Mouse (Mus musculus): Measurements from ENCODE around the gene Hesx1.
"Not testable (repeated sequence)": the region's sequence is repeated elsewhere in the genome, so short reads cannot be mapped to it uniquely, and the experiment has no call there.

Gene Hesx1

GRCm38 (mm10) chr14:26994211-26994741 is at the start of gene Hesx1:
Gene Hesx1, plus strand, starts transcription at chr14:26994416.
- peak; percentile 86 for DNase-seq (ENCODE audit: low read depth)

- not testable (repeated sequence) for DNase-seq (ENCODE audit: low read depth)
Measured at GRCm38 (mm10) chr14:26956139-26956538, 38.1 kb upstream of the Hesx1 start.

- DNase-seq (ENCODE audit: low read depth): peak; percentile 49
Measured at GRCm38 (mm10) chr14:26960518-26960917, 33.7 kb upstream of the Hesx1 start.

GRCm38 (mm10) chr14:26969164-26969563 is 25.1 kb upstream of the Hesx1 start:
- no peak for DNase-seq (ENCODE audit: low read depth)

GRCm38 (mm10) chr14:26969856-26970407 is 24.3 kb upstream of the Hesx1 start:
- DNase-seq (ENCODE audit: low read depth): peak; percentile 78

GRCm38 (mm10) chr14:26970439-26970932 is 23.7 kb upstream of the Hesx1 start:
- peak; percentile 93 for DNase-seq (ENCODE audit: low read depth)

GRCm38 (mm10) chr14:26971106-26971789 is 23.0 kb upstream of the Hesx1 start, which contains the start of gene Appl1:
Gene Appl1, minus strand, starts transcription at chr14:26971232.
- DNase-seq (ENCODE audit: low read depth): peak; percentile 55

GRCm38 (mm10) chr14:26973089-26973488 is 21.1 kb upstream of the Hesx1 start:
- DNase-seq (ENCODE audit: low read depth): peak; percentile 46

GRCm38 (mm10) chr14:26975490-26975889 is 18.7 kb upstream of the Hesx1 start:
- DNase-seq (ENCODE audit: low read depth): no peak

- no peak for DNase-seq (ENCODE audit: low read depth)
Measured at GRCm38 (mm10) chr14:26976212-26976611, 18.0 kb upstream of the Hesx1 start.

- no peak for DNase-seq (ENCODE audit: low read depth)
Measured at GRCm38 (mm10) chr14:26977500-26977899, 16.7 kb upstream of the Hesx1 start.

- no peak for DNase-seq (ENCODE audit: low read depth)
Measured at GRCm38 (mm10) chr14:26979808-26980207, 14.4 kb upstream of the Hesx1 start.

- DNase-seq (ENCODE audit: low read depth): no peak
Measured at GRCm38 (mm10) chr14:26981021-26981420, 13.2 kb upstream of the Hesx1 start.

- DNase-seq (ENCODE audit: low read depth): no peak
Measured at GRCm38 (mm10) chr14:26981494-26982149, 12.6 kb upstream of the Hesx1 start.

- DNase-seq (ENCODE audit: low read depth): no peak
Measured at GRCm38 (mm10) chr14:26982150-26982530, 12.1 kb upstream of the Hesx1 start.

GRCm38 (mm10) chr14:26988694-26989093 is 5.5 kb upstream of the Hesx1 start:
- peak; percentile 56 for DNase-seq (ENCODE audit: low read depth)

- DNase-seq (ENCODE audit: low read depth): no peak
Measured at GRCm38 (mm10) chr14:26991622-26992021, 2.6 kb upstream of the Hesx1 start.

- DNase-seq (ENCODE audit: low read depth): no peak
Measured at GRCm38 (mm10) chr14:26993427-26993826, 789 bp upstream of the Hesx1 start.

GRCm38 (mm10) chr14:26996257-26996656 is 2.0 kb downstream of the Hesx1 start:
- DNase-seq (ENCODE audit: low read depth): no peak

GRCm38 (mm10) chr14:27000386-27000785 is 6.2 kb downstream of the Hesx1 start:
- no peak for DNase-seq (ENCODE audit: low read depth)

GRCm38 (mm10) chr14:27004906-27005305 is 10.7 kb downstream of the Hesx1 start:
- peak; percentile 52 for DNase-seq (ENCODE audit: low read depth)

- DNase-seq (ENCODE audit: low read depth): no peak
Measured at GRCm38 (mm10) chr14:27005937-27006336, 11.7 kb downstream of the Hesx1 start.

GRCm38 (mm10) chr14:27011561-27011960 is 17.3 kb downstream of the Hesx1 start:
- peak; percentile 54 for DNase-seq (ENCODE audit: low read depth)

Data from 416B (cell line).